Mouse (Mus musculus): Measurements from ENCODE around the gene Snx29.

GRCm38 (mm10) chr16:11396570-11396969, 73.9 kb downstream of the Snx29 start:
- TF ChIP-seq CTCF (IDR thresholded peaks at IDR 0.05; ENCODE audit: borderline replicate concordance, insufficient read depth, low read length): no peak
- TF ChIP-seq POLR2A (IDR thresholded peaks at IDR 0.05; ENCODE audit: low read depth, low read length): no peak

Measured in embryonic fibroblast, embryonic 13.5 days (primary cell).